Mouse (Mus musculus) MEL (cell line): ENCODE measurements at regions not wholly inside any gene's neighbourhood (a gene's known extent, or its start where the extent isn't known, plus 50 kb on each side); places are given as distances from the start of the nearest gene placed in this dataset.

Experiments used
- CHD1 ChIP-seq: IDR thresholded peaks from 2 replicates; pipeline ENCODE4 v1.6.1; 2012; ENCODE audit warnings: low read depth, mild to moderate bottlenecking, inconsistent platforms, low read length, improper control_type of control experiment
- CTCF ChIP-seq, 3 experiments: IDR thresholded peaks in 2 of 3; conservative IDR thresholded peaks in 1 of 3; 2 replicates each; pipeline ENCODE4 v1.5.1; 2011 to 2012; ENCODE audit warnings: low read length in 3 of 3, low read depth in 2 of 3, mild to moderate bottlenecking in 2 of 3, improper control_type of control experiment in 1 of 3, inconsistent platforms in 1 of 3, mixed read lengths in 1 of 3, moderate library complexity in 1 of 3; ENCODE audit not compliant: control insufficient read depth in 1 of 3, insufficient read depth in 1 of 3, poor library complexity in 1 of 3, severe bottlenecking in 1 of 3
- EP300 ChIP-seq, 2 experiments: IDR thresholded peaks; 2 replicates each; pipeline ENCODE4 v1.6.1; 2011; ENCODE audit warnings: improper control_type of control experiment in 2 of 2, low read length in 2 of 2, low read depth in 1 of 2, mild to moderate bottlenecking in 1 of 2
- GABPA ChIP-seq: IDR thresholded peaks from 2 replicates; pipeline ENCODE4 v1.6.1; 2012; ENCODE audit warnings: low read depth, mild to moderate bottlenecking, inconsistent platforms, low read length, improper control_type of control experiment, moderate library complexity
- HCFC1 ChIP-seq: IDR thresholded peaks from 2 replicates; pipeline ENCODE4 v1.6.1; 2012; ENCODE audit warnings: low read depth, mild to moderate bottlenecking, inconsistent platforms, low read length, improper control_type of control experiment, moderate library complexity
- TBP ChIP-seq: IDR thresholded peaks from 2 replicates; pipeline ENCODE4 v1.8.0; 2011; ENCODE audit warnings: low read depth, low read length, improper control_type of control experiment
- USF2 ChIP-seq, 2 experiments: IDR thresholded peaks; 2 replicates each; pipeline ENCODE4 v1.6.1; 2011 to 2012; ENCODE audit warnings: improper control_type of control experiment in 2 of 2, low read length in 2 of 2, borderline replicate concordance in 1 of 2, inconsistent platforms in 1 of 2, low read depth in 1 of 2, mild to moderate bottlenecking in 1 of 2; ENCODE audit not compliant: insufficient read depth in 1 of 2

DNA sequence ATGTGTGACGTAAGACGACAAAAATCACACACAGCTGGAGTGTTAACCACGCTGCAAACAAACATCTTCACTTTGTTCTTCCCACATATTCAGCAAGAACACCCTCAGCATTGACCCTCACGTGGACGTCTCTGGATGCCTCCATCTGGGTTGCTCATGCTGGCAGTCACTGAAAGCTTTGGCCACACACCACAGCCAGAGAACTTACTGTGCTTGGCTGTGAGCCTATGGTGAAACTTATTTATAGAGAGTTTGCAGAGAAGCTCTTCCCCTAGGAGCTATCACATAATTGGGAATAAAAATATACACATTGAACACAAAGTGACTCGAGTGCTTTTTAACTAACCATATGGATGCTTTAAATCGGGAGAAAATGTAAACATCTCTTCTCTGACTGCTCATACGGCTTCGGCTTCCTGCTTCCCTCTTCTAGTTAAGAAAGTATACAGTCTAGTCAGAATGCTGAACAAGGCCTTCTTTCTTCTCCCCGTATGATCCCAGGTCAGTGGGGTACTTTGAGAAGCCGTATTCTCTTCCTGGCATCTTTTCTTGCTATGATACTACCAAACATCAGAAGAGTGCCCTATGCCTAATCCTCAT is 812.0 kb upstream of the Intu start:
- TF ChIP-seq CTCF (IDR thresholded peaks at IDR 0.05 in 2 of 3, conservative IDR thresholded peaks at IDR 0.05 in 1 of 3; ENCODE audit: control insufficient read depth in 1 of 3, insufficient read depth in 1 of 3, low read depth in 2 of 3, low read length in 3 of 3, poor library complexity in 1 of 3, severe bottlenecking in 1 of 3) (no peak), CHD1 (no peak), GABPA (no peak), EP300 (IDR thresholded peaks at IDR 0.05; ENCODE audit: low read depth in 1 of 2, low read length in 2 of 2) (no peak), TBP (no peak), USF2 (IDR thresholded peaks at IDR 0.05; ENCODE audit: borderline replicate concordance in 1 of 2, insufficient read depth in 1 of 2, low read depth in 1 of 2, low read length in 2 of 2) (no peak), HCFC1 (no peak)
